Mouse (Mus musculus) T-cell, adult 66 days (primary cell): Measurements from ENCODE around the gene Olfr1200. TPM values are rescaled to one million over a fixed set of nuclear protein-coding genes. Genes with fewer than 3 reads are reported as not detected.

Experiments
- total RNA-seq, 2 experiments: library from RNA; stranded (reverse); gene quantifications; 3 replicates in 1 of 2; 4 replicates in 1 of 2; pipeline ENCODE4 v1.2.4; 2023

The Olfr1200 gene
- total RNA-seq = not detected

GRCm38 (mm10) chr2:88770388-88770787 lies at the start of gene Olfr1200:
TSS of gene Olfr1200 (minus strand) at chr2:88770488.

DNA sequence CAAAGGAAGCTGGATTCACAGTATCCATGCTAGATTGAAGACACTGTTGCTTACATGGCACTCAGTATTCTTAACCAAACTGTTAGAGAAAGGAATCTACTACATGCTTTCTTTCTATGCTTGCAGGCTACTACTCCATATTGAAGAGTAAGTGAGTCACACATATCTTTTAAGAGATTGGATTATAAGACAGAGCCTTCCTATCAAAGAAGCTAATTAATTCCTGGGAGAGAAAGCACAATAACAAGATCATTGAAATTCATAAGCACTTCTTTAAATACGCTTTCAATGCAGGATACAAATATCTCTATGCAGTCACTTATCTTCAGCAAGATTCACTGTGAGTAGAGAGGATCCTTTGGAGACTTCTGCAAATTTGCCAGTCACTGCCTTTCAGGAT lies 43.9 kb upstream of the Olfr1200 start, which contains the start of gene Olfr1202:
TSS of gene Olfr1202 (plus strand) at position 301 of the 400 bp plus-strand sequence.

GRCm38 (mm10) chr2:88792736-88793135 lies 22.4 kb upstream of the Olfr1200 start, which contains the start of gene Olfr1201:
TSS of gene Olfr1201 (plus strand) at chr2:88793036.

GRCm38 (mm10) chr2:88760369-88760768 lies 9.9 kb downstream of the Olfr1200 start, which contains the start of gene Olfr1199:
TSS of gene Olfr1199 (minus strand) at chr2:88760469.

GRCm38 (mm10) chr2:88751270-88751669 lies 19.0 kb downstream of the Olfr1200 start, which contains the start of gene Olfr1198:
TSS of gene Olfr1198 (minus strand) at chr2:88751370.

DNA sequence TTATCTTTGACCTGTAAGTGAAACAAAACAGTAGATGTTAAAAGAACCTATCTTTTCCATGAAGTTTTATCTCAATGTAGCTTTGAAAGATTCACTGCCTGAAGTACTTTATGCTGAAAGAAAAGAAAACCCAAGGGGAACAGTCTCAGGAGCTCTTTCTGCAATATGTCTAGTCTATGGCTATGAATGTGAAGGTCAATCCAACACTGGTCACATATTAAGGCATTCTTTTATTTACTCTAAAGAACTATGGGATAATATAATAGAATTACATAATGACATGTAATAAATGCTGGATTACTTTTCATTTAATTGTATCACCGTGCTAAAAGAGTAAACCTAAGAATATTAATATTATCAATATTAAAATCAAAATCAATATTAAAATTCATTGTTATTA lies 38.0 kb downstream of the Olfr1200 start, which contains the start of gene Olfr1197:
TSS of gene Olfr1197 (minus strand) at position 101 of the 400 bp plus-strand sequence.

Other genes with a start within 250 kb of the Olfr1200 start
- not detected for gene Olfr1188, start 213.6 kb downstream of the Olfr1200 start, total RNA-seq
- gene Olfr1189, start 184.0 kb downstream of the Olfr1200 start, total RNA-seq = not detected
- gene Olfr1191-ps1, start 129.9 kb downstream of the Olfr1200 start, total RNA-seq = under 1 TPM in 1 of 2 experiments, not detected in 1; 0.17 TPM
- not detected for gene Olfr1192-ps1, start 122.0 kb downstream of the Olfr1200 start, total RNA-seq
- gene Olfr1193, start 94.9 kb downstream of the Olfr1200 start, total RNA-seq = not detected
- not detected for gene Olfr1195, start 81.3 kb downstream of the Olfr1200 start, total RNA-seq
- gene Olfr1196, start 65.9 kb downstream of the Olfr1200 start, total RNA-seq = not detected
- not detected for gene Olfr1197, start 38.1 kb downstream of the Olfr1200 start, total RNA-seq
- not detected for gene Olfr1198, start 19.1 kb downstream of the Olfr1200 start, total RNA-seq
- gene Olfr1199, start 10.0 kb downstream of the Olfr1200 start, total RNA-seq = not detected
- gene Olfr1201, start 22.5 kb upstream of the Olfr1200 start, total RNA-seq = not detected
- not detected for gene Olfr1202, start 44.0 kb upstream of the Olfr1200 start, total RNA-seq
- gene Olfr1205, start 59.2 kb upstream of the Olfr1200 start, total RNA-seq = not detected
- not detected for gene Olfr1204, start 78.8 kb upstream of the Olfr1200 start, total RNA-seq
- not detected for gene Olfr1206, start 92.7 kb upstream of the Olfr1200 start, total RNA-seq
- not detected for gene Olfr1208, start 131.8 kb upstream of the Olfr1200 start, total RNA-seq
- gene Olfr1209, start 144.7 kb upstream of the Olfr1200 start, total RNA-seq = not detected
- gene Olfr1211, start 167.6 kb upstream of the Olfr1200 start, total RNA-seq = not detected
- gene Olfr1212, start 183.5 kb upstream of the Olfr1200 start, total RNA-seq = not detected
- not detected for gene Gm13762, start 209.8 kb upstream of the Olfr1200 start, total RNA-seq
- not detected for gene Olfr1214, start 222.2 kb upstream of the Olfr1200 start, total RNA-seq
- gene Olfr1215, start 236.5 kb upstream of the Olfr1200 start, total RNA-seq = not detected
- gene Olfr1216, start 247.9 kb upstream of the Olfr1200 start, total RNA-seq = not detected